15 mouse cellular contexts compared by ENCODE assay signal in the genomic region with DNA sequence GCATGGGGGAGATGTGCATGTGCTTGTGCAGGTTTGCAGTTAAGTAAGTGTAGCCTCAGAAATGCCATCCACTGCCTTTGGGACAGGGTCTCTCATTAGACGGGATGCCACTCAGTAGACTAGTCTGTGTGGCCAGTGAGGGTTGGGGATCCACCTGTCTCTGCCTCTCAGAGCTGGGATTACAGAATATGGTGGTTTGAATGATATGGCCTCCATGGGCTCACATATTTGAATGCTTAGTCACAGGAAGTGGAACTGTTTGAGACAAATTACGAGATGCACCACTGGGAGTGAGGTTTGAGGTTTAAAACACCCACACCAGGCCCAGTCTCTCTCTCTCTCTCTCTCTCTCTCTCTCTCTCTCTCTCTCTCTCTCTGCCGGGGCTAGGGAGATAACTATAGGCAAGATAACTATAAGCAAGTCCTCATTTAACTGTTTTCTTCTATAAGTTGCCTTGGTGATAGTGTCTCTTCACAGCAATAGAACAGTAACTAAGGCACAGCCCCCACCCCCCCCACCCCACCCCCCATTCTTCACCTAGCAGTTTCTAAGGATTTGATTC.
"Had no signal": no experiment of that assay in that cellular context is flagged by ENCODE, and none has a peak within 500 bp of the region (broad histone marks: within the 10 kb centered on the region; RNA-seq: fewer than 3 reads in every experiment).

No protein-coding gene starts in this region.

- H3K4me1 ChIP-seq: kidney, embryonic 15.5 days; limb, embryonic 10.5 days; limb, embryonic 13.5 days; midbrain, embryonic 12.5 days had no signal

- H3K4me3 ChIP-seq: kidney, embryonic 15.5 days; limb, embryonic 10.5 days; limb, embryonic 13.5 days; liver, embryonic 15.5 days; midbrain, embryonic 12.5 days had no signal

- H3K27ac ChIP-seq: kidney, embryonic 15.5 days; limb, embryonic 10.5 days; limb, embryonic 13.5 days; liver, embryonic 15.5 days; midbrain, embryonic 12.5 days had no signal

- H3K9ac ChIP-seq: kidney, embryonic 15.5 days; limb, embryonic 13.5 days; liver, embryonic 15.5 days; midbrain, embryonic 12.5 days had no signal

- H3K4me2 ChIP-seq: kidney, embryonic 15.5 days; limb, embryonic 13.5 days; liver, embryonic 15.5 days; midbrain, embryonic 12.5 days had no signal

- ATAC-seq: midbrain, embryonic 16.5 days had no signal

- DNase-seq: kidney, adult 11 months; kidney, adult 8-10 months; kidney, postnatal 14 days; kidney, postnatal 4 days; lung, adult 2 months; lung, postnatal 14 days; lung, postnatal 4 days; thymus, adult 18-20 months; thymus, postnatal 4 days had no signal

- H3K9me3 ChIP-seq: kidney, embryonic 15.5 days; limb, embryonic 10.5 days; limb, embryonic 13.5 days; liver, embryonic 15.5 days; midbrain, embryonic 12.5 days had no signal

- H3K27me3 ChIP-seq: kidney, embryonic 15.5 days; limb, embryonic 13.5 days; liver, embryonic 15.5 days had no signal
